Mouse (Mus musculus) ovary, postnatal 36 days (tissue): ENCODE data around the gene Dock7.

Experiments used
- DNase-seq: peaks from one replicate; pipeline ENCODE4 v3.0.0; 2022; ENCODE audit warnings: low spot score, mixed read lengths

The Dock7 gene

GRCm38 (mm10) chr4:99121123-99121755 lies 524 bp upstream of the Dock7 start:
- no peak for DNase-seq

GRCm38 (mm10) chr4:99119051-99119450 lies 1.7 kb downstream of the Dock7 start:
- DNase-seq, result no peak

GRCm38 (mm10) chr4:99115797-99116196 lies 4.9 kb downstream of the Dock7 start:
- DNase-seq, result no peak

- no peak for DNase-seq
Measured at GRCm38 (mm10) chr4:99111670-99112069, 9.0 kb downstream of the Dock7 start.

GRCm38 (mm10) chr4:99108817-99109216 lies 11.9 kb downstream of the Dock7 start:
- DNase-seq, result no peak

- DNase-seq, result no peak
Measured at GRCm38 (mm10) chr4:99102846-99103245, 17.9 kb downstream of the Dock7 start.

- no peak for DNase-seq
Measured at GRCm38 (mm10) chr4:99100724-99101123, 20.0 kb downstream of the Dock7 start.

- DNase-seq, result no peak
Measured at GRCm38 (mm10) chr4:99091777-99092176, 28.9 kb downstream of the Dock7 start.

- no peak for DNase-seq
Measured at GRCm38 (mm10) chr4:99091151-99091701, 29.5 kb downstream of the Dock7 start.

GRCm38 (mm10) chr4:99087760-99088485 lies 32.8 kb downstream of the Dock7 start:
- DNase-seq, result no peak

GRCm38 (mm10) chr4:99083862-99084261 lies 36.9 kb downstream of the Dock7 start:
- no peak for DNase-seq

- no peak for DNase-seq
Measured at GRCm38 (mm10) chr4:99081169-99081568, 39.5 kb downstream of the Dock7 start.

GRCm38 (mm10) chr4:99078005-99078404 lies 42.7 kb downstream of the Dock7 start:
- DNase-seq, result no peak

- no peak for DNase-seq
Measured at GRCm38 (mm10) chr4:99068806-99069205, 51.9 kb downstream of the Dock7 start.

GRCm38 (mm10) chr4:99064524-99064923 lies 56.2 kb downstream of the Dock7 start:
- no peak for DNase-seq

- DNase-seq, result no peak
Measured at GRCm38 (mm10) chr4:99048581-99048980, 72.1 kb downstream of the Dock7 start.

GRCm38 (mm10) chr4:99046471-99046870 lies 74.2 kb downstream of the Dock7 start:
- DNase-seq, result no peak

GRCm38 (mm10) chr4:99044854-99045253 lies 75.9 kb downstream of the Dock7 start:
- DNase-seq, result no peak

GRCm38 (mm10) chr4:99032921-99033320 lies 87.8 kb downstream of the Dock7 start:
- DNase-seq, result peak; percentile 22

- no peak for DNase-seq
Measured at GRCm38 (mm10) chr4:99030686-99031085, 90.0 kb downstream of the Dock7 start, which contains the start of gene Angptl3. TSS of gene Angptl3 (plus strand) at chr4:99030954.

- DNase-seq, result no peak
Measured at GRCm38 (mm10) chr4:99028377-99028776, 92.3 kb downstream of the Dock7 start.

GRCm38 (mm10) chr4:99022221-99022620 lies 98.5 kb downstream of the Dock7 start:
- no peak for DNase-seq

- no peak for DNase-seq
Measured at GRCm38 (mm10) chr4:99011039-99011438, 109.7 kb downstream of the Dock7 start.
